Mouse (Mus musculus): Measurements from ENCODE around the gene Lrrc47. TPM values are rescaled to one million over a fixed set of nuclear protein-coding genes. Genes with fewer than 3 reads are reported as not detected.

The Lrrc47 gene
- polyA plus RNA-seq, 1 experiment = 40.2 TPM

DNA sequence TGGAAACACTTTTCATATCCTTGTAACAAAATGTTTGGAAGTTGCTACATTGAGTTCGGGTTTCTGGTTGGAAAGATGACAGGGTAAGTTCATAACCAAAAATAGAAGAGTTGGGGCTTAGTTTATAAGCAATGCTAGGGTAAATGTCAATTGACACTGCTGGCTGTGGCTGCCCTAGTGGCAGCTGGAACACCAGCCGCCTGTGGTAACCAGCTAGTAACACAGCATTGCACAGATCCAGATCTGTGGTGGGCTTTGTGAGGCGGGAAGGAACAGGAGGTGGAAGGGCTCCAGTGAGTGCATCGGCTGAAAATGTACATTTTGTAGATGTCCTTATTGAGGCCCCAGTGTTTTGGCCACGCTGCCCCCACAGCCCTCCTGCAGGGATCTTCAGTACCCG is 35.8 kb upstream of the Lrrc47 start:
- no peak overlapping the region for H3K27ac ChIP-seq (ENCODE audit: insufficient read depth, low read depth, low read length)
- 27% methylated on average over 6 of the region's 6 CpGs for WGBS
- TF ChIP-seq POLR2A (IDR thresholded peaks at IDR 0.05; ENCODE audit: low read depth, low read length) = no peak
- TF ChIP-seq CTCF (conservative IDR thresholded peaks at IDR 0.05; ENCODE audit: insufficient read depth, insufficient read length, low read depth, low read length) = 0 out of 2 replicates have a peak, but pooled peaks have one; percentile 2
- no peaks in the 10 kb centered on the region for H3K4me1 ChIP-seq (ENCODE audit: control insufficient read depth, insufficient read depth, low read length)
- DNase-seq = no peak
- no peaks in the 10 kb centered on the region for H3K27me3 ChIP-seq (replicated peaks; ENCODE audit: control insufficient read depth, insufficient read depth, low read length)
- H3K4me3 ChIP-seq (ENCODE audit: insufficient read depth, low read depth, low read length) = peak overlapping the region; percentile 1; the same call in 1 of the 2 replicates
- no peaks in the 10 kb centered on the region for H3K36me3 ChIP-seq (ENCODE audit: control insufficient read depth, insufficient read depth, low read length)

DNA sequence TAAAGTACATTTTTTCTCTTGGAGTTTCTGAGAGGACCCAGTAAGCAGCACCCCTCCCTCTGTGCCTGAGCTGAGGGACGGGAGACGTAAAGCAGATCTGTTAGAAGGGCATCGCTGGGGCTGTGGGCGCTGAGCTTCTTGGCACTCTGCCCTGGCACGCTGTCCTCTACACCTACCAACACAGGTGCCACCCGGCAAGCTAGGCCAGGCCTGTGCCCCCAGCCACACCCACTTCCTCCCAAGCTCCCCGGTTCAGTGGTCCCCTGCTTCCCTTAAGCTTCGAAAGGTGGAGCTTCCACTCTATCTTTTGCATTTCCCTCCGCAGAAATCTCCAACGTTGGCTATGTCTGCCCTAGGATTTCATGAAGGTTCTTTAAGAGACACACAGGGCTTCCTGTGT is 32.3 kb upstream of the Lrrc47 start:
- TF ChIP-seq CTCF (conservative IDR thresholded peaks at IDR 0.05; ENCODE audit: insufficient read depth, insufficient read length, low read depth, low read length) (no peak), POLR2A (IDR thresholded peaks at IDR 0.05; ENCODE audit: low read depth, low read length) (no peak)
- no peaks in the 10 kb centered on the region for H3K27me3 ChIP-seq (replicated peaks; ENCODE audit: control insufficient read depth, insufficient read depth, low read length)
- WGBS = 78% methylated on average over 10 of the region's 10 CpGs

DNA sequence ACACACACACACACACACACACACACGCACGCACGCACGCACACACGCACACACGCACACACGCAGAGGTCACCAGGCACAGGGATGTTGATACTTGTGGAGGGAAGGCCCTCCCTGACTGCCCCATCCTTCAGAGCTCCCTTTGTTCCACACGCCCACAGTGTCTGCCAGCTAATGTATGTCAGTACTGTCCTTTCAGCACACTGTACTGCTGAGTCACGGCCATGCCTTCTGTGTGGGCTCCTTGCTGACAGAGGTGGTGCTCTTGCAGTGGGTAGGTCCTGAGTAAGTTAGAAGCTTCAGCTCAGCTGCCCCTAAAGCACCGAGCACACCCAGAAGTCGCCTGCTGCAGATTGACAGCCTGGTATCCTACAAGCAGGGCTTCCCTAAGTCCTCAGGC is 31.1 kb upstream of the Lrrc47 start:
- TF ChIP-seq CTCF (conservative IDR thresholded peaks at IDR 0.05; ENCODE audit: insufficient read depth, insufficient read length, low read depth, low read length) = no peak
- TF ChIP-seq POLR2A (IDR thresholded peaks at IDR 0.05; ENCODE audit: low read depth, low read length) = no peak
- WGBS = 93% methylated on average over 11 of the region's 11 CpGs

More for the DNA sequence above, 32.3 kb upstream of the Lrrc47 start:
- H3K36me3 ChIP-seq (ENCODE audit: control insufficient read depth, insufficient read depth, low read length) = no peaks in the 10 kb centered on the region
- DNase-seq = no peak
- no peak overlapping the region for H3K4me3 ChIP-seq (ENCODE audit: insufficient read depth, low read depth, low read length)
- no peaks in the 10 kb centered on the region for H3K4me1 ChIP-seq (ENCODE audit: control insufficient read depth, insufficient read depth, low read length)
- H3K27ac ChIP-seq (ENCODE audit: insufficient read depth, low read depth, low read length) = no peak overlapping the region

DNA sequence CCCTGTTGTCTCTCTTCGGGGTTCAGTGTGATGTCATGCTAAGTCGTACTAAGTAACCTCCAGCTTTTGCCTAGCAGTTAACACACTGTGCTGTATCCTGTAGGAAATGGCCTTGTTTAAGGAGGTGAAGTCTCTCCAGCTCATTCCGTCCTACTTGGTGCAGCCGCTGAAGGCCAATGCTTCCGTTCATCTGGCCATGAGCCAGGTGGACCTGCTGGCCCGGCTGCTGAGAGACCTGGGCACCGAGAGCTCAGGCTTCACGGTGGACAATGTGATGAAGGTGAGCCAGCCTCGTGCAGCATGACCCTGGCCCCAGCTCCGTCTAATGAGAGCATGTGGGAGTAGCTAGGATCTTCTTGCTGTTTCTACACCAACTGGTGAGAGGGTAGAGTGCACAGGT is 18.8 kb upstream of the Lrrc47 start:
- Histone ChIP-seq H3K4me1 (ENCODE audit: control insufficient read depth, insufficient read depth, low read length) (no peaks in the 10 kb centered on the region), H3K27me3 (replicated peaks; ENCODE audit: control insufficient read depth, insufficient read depth, low read length) (no peaks in the 10 kb centered on the region), H3K27ac (ENCODE audit: insufficient read depth, low read depth, low read length) (no peak overlapping the region), H3K36me3 (ENCODE audit: control insufficient read depth, insufficient read depth, low read length) (no peaks in the 10 kb centered on the region), H3K4me3 (ENCODE audit: insufficient read depth, low read depth, low read length) (no peak overlapping the region)
- WGBS = 64% methylated on average over 10 of the region's 10 CpGs
- DNase-seq = peak; percentile 27
- no peak for TF ChIP-seq POLR2A (IDR thresholded peaks at IDR 0.05; ENCODE audit: low read depth, low read length)
- TF ChIP-seq CTCF (conservative IDR thresholded peaks at IDR 0.05; ENCODE audit: insufficient read depth, insufficient read length, low read depth, low read length) = no peak

More for the DNA sequence above, 31.1 kb upstream of the Lrrc47 start:
- H3K27ac ChIP-seq (ENCODE audit: insufficient read depth, low read depth, low read length) = no peak overlapping the region
- H3K4me3 ChIP-seq (ENCODE audit: insufficient read depth, low read depth, low read length) = no peak overlapping the region
- H3K36me3 ChIP-seq (ENCODE audit: control insufficient read depth, insufficient read depth, low read length) = peaks cover 2% of the 10 kb centered on the region
- H3K27me3 ChIP-seq (replicated peaks; ENCODE audit: control insufficient read depth, insufficient read depth, low read length) = no peaks in the 10 kb centered on the region
- DNase-seq = no peak
- H3K4me1 ChIP-seq (ENCODE audit: control insufficient read depth, insufficient read depth, low read length) = no peaks in the 10 kb centered on the region

DNA sequence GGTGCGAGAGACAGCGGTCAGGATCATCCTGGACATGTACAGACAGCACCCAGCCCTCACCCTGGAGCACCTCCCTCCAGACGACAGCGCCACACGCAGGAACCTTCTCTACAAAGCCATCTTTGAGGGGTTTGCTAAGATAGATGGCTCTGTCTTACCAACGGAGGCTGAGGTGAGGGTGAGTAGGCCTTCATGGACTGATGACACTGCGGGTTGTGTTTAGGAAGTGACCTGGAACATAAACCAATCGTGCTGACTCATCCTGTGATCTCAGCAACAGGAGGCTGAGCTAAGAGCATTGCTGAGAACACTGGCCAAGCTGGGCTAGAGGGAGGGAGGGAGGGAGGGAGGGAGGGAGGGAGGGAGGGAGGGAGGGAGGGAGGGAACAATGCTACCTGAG is 18.0 kb upstream of the Lrrc47 start:
- WGBS = 91% methylated on average over 8 of the region's 8 CpGs
- H3K27ac ChIP-seq (ENCODE audit: insufficient read depth, low read depth, low read length) = no peak overlapping the region
- H3K4me1 ChIP-seq (ENCODE audit: control insufficient read depth, insufficient read depth, low read length) = no peaks in the 10 kb centered on the region
- no peak for DNase-seq
- H3K27me3 ChIP-seq (replicated peaks; ENCODE audit: control insufficient read depth, insufficient read depth, low read length) = no peaks in the 10 kb centered on the region
- TF ChIP-seq POLR2A (IDR thresholded peaks at IDR 0.05; ENCODE audit: low read depth, low read length) = no peak
- TF ChIP-seq CTCF (conservative IDR thresholded peaks at IDR 0.05; ENCODE audit: insufficient read depth, insufficient read length, low read depth, low read length) = no peak
- H3K4me3 ChIP-seq (ENCODE audit: insufficient read depth, low read depth, low read length) = no peak overlapping the region
- H3K36me3 ChIP-seq (ENCODE audit: control insufficient read depth, insufficient read depth, low read length) = no peaks in the 10 kb centered on the region

DNA sequence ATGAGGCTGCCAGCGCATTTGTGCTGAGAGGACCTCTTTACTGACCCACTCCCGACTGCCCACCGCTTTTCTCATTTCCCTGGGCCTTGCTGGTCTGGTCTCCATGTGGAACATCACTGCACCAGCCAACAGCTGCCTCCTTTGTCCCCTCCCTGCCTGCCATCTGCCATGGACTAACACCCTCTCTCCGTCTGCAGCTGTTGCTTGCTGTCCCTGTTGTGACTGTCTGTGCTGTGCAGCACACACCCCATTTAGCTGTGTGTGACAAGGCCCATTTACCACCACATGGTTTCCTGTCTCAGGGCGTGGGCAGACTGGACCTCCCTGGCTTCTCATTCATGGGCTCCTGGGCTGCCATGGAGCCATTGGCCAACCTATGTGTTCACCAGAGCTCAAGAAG is 6.0 kb upstream of the Lrrc47 start:
- Histone ChIP-seq H3K36me3 (ENCODE audit: control insufficient read depth, insufficient read depth, low read length) (no peaks in the 10 kb centered on the region), H3K4me3 (ENCODE audit: insufficient read depth, low read depth, low read length) (no peak overlapping the region), H3K4me1 (ENCODE audit: control insufficient read depth, insufficient read depth, low read length) (no peaks in the 10 kb centered on the region), H3K27me3 (replicated peaks; ENCODE audit: control insufficient read depth, insufficient read depth, low read length) (no peaks in the 10 kb centered on the region), H3K27ac (ENCODE audit: insufficient read depth, low read depth, low read length) (no peak overlapping the region)
- DNase-seq = no peak
- WGBS = 94% methylated on average over 5 of the region's 5 CpGs
- TF ChIP-seq POLR2A (IDR thresholded peaks at IDR 0.05; ENCODE audit: low read depth, low read length) (no peak), CTCF (conservative IDR thresholded peaks at IDR 0.05; ENCODE audit: insufficient read depth, insufficient read length, low read depth, low read length) (no peak)

DNA sequence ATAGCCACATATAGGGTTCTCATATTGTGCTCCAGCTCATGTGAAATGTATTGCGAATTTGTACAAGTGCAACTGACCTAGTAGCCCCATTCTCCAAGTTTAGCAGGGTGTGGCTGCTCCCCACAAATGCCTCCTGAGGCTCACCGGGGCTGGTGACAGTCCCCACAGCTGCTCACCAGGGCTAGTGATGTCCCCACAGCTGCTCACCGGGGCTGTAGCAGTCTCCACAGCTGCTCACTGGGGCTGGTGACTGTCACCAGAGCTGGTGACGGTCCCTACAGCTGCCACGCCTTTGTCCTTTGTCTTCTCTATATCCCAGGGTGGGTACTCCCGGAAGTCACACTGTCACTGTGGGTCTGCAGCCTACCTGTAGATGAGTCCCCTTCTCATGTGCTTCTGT is 5.3 kb upstream of the Lrrc47 start:
- Histone ChIP-seq H3K4me3 (ENCODE audit: insufficient read depth, low read depth, low read length) (no peak overlapping the region), H3K27ac (ENCODE audit: insufficient read depth, low read depth, low read length) (no peak overlapping the region), H3K36me3 (ENCODE audit: control insufficient read depth, insufficient read depth, low read length) (no peaks in the 10 kb centered on the region), H3K27me3 (replicated peaks; ENCODE audit: control insufficient read depth, insufficient read depth, low read length) (no peaks in the 10 kb centered on the region), H3K4me1 (ENCODE audit: control insufficient read depth, insufficient read depth, low read length) (no peaks in the 10 kb centered on the region)
- no peak for DNase-seq
- 97% methylated on average over 6 of the region's 6 CpGs for WGBS
- no peak for TF ChIP-seq CTCF (conservative IDR thresholded peaks at IDR 0.05; ENCODE audit: insufficient read depth, insufficient read length, low read depth, low read length)
- no peak for TF ChIP-seq POLR2A (IDR thresholded peaks at IDR 0.05; ENCODE audit: low read depth, low read length)

All from kidney, adult 2 months (tissue).